ENCODE assay signal across 9 mouse cellular contexts in genomic region chr4:117890750-117891149, GRCm38 (mm10). TPM values are rescaled to one million over a fixed set of nuclear protein-coding genes. Genes with fewer than 3 reads are reported as not detected.
A peak's percentile ranks its signal among the peaks of the same experiment; 100 is the strongest.
DNase-seq lines count a peak whose midpoint lies in the region; ATAC-seq and TF ChIP-seq lines count a peak whose summit lies in the region.
"Had no signal": no experiment of that assay in that cellular context is flagged by ENCODE, and none has a peak within 500 bp of the region (broad histone marks: within the 10 kb centered on the region; RNA-seq: fewer than 3 reads in every experiment).

No protein-coding gene starts in this region.

- no peaks in the 10 kb centered on the region for H3K9me3 ChIP-seq in erythroblast, embryonic 14.5 days (ENCODE audit: control insufficient read depth, low read length)
- no peaks in the 10 kb centered on the region for H3K9me3 ChIP-seq in liver, embryonic 13.5 days (replicated peaks)
- H3K9me3 ChIP-seq in stomach, postnatal 0 days (ENCODE audit: control insufficient read depth, low read length): no peaks in the 10 kb centered on the region

- ATAC-seq in erythroblast, adult 5-6 weeks (replicated peaks; ENCODE audit: low FRiP score, poor library complexity, severe bottlenecking): no peak
- ATAC-seq in liver, embryonic 13.5 days (ENCODE audit: low read depth): no peak
- ATAC-seq in stomach, postnatal 0 days (ENCODE audit: low FRiP score, low TSS enrichment): no peak

- no peak for TF ChIP-seq CTCF in thymus, adult 2 months (IDR thresholded peaks at IDR 0.05; ENCODE audit: borderline replicate concordance, control insufficient read depth, extremely low read depth, insufficient read depth, low read length, poor library complexity)
- TF ChIP-seq CTCF in stomach, postnatal 0 days (IDR thresholded peaks at IDR 0.05; ENCODE audit: low read depth): no peak

- H3K9ac ChIP-seq in liver, embryonic 13.5 days: peak overlapping the region; percentile 70
- H3K9ac ChIP-seq in stomach, postnatal 0 days (ENCODE audit: low read length): no peak overlapping the region

- no peak for TF ChIP-seq POLR2A in thymus, adult 2 months (IDR thresholded peaks at IDR 0.05; ENCODE audit: control insufficient read depth, extremely low read depth, insufficient read depth, low read length, poor library complexity)

- H3K4me3 ChIP-seq in erythroblast, embryonic 14.5 days (replicated peaks): peak overlapping the region; percentile 65
- H3K4me3 ChIP-seq in thymus, adult 2 months (ENCODE audit: control insufficient read depth, insufficient read depth, low read length): 0 out of 2 replicates have a peak overlapping the region, but pooled peaks have one; percentile 85
- H3K4me3 ChIP-seq in liver, embryonic 13.5 days (replicated peaks): peak overlapping the region; percentile 85
- no peak overlapping the region for H3K4me3 ChIP-seq in stomach, postnatal 0 days (ENCODE audit: low read depth, low read length)

- peaks cover 50% of the 10 kb centered on the region for H3K4me1 ChIP-seq in erythroblast, embryonic 14.5 days (ENCODE audit: control insufficient read depth)
- H3K4me1 ChIP-seq in thymus, adult 2 months (replicated peaks; ENCODE audit: control insufficient read depth, insufficient read depth, low read length): peaks cover 20% of the 10 kb centered on the region
- H3K4me1 ChIP-seq in liver, embryonic 13.5 days (replicated peaks): peaks cover 33% of the 10 kb centered on the region
- peaks cover 2% of the 10 kb centered on the region; the same call in 1 of the 2 replicates for H3K4me1 ChIP-seq in stomach, postnatal 0 days (replicated peaks; ENCODE audit: control insufficient read depth, insufficient read depth)

- no peak for DNase-seq in thymus, adult 2 months
- DNase-seq in thymus, postnatal 25 days: no peak
- no peak for DNase-seq in liver, embryonic 13.5 days
- no peak for DNase-seq in stomach, postnatal 0 days (ENCODE audit: low spot score)
- DNase-seq in cerebellum, adult 11-12 months: no peak
- no peak for DNase-seq in adrenal gland, adult 18-20 months (ENCODE audit: low spot score in 2 of 2)
- DNase-seq: adrenal gland, adult 2 months had no signal

- WGBS in thymus, adult 2 months: 94% methylated on average over 8 of the region's 8 CpGs
- 83% methylated on average over 8 of the region's 8 CpGs for WGBS in liver, embryonic 13.5 days (ENCODE audit: insufficient replicate concordance)
- WGBS in stomach, postnatal 0 days: 89% methylated on average over 8 of the region's 8 CpGs

- peak overlapping the region; percentile 77 for H3K4me2 ChIP-seq in liver, embryonic 13.5 days
- H3K4me2 ChIP-seq in stomach, postnatal 0 days (replicated peaks; ENCODE audit: low read depth): peak overlapping the region; percentile 96; the same call in 1 of the 2 replicates

- no peaks in the 10 kb centered on the region for H3K27me3 ChIP-seq in erythroblast, embryonic 14.5 days (ENCODE audit: control insufficient read depth)
- H3K27me3 ChIP-seq in thymus, adult 2 months (ENCODE audit: control insufficient read depth, insufficient read depth, low read length): no peaks in the 10 kb centered on the region
- no peaks in the 10 kb centered on the region for H3K27me3 ChIP-seq in liver, embryonic 13.5 days
- no peaks in the 10 kb centered on the region for H3K27me3 ChIP-seq in stomach, postnatal 0 days (ENCODE audit: control insufficient read depth, insufficient read depth, low read length)

- no peak overlapping the region for H3K27ac ChIP-seq in thymus, adult 2 months (ENCODE audit: control insufficient read depth, insufficient read depth, low read length)
- 0 out of 2 replicates have a peak overlapping the region, but pooled peaks have one; percentile 25 for H3K27ac ChIP-seq in liver, embryonic 13.5 days
- H3K27ac ChIP-seq in stomach, postnatal 0 days (replicated peaks): no peak overlapping the region

- H3K36me3 ChIP-seq in erythroblast, embryonic 14.5 days (ENCODE audit: control insufficient read depth): peaks cover 54% of the 10 kb centered on the region
- H3K36me3 ChIP-seq in thymus, adult 2 months (ENCODE audit: control insufficient read depth, insufficient read depth, low read length): no peaks in the 10 kb centered on the region
- peaks cover 43% of the 10 kb centered on the region for H3K36me3 ChIP-seq in liver, embryonic 13.5 days
- H3K36me3 ChIP-seq in stomach, postnatal 0 days (ENCODE audit: control insufficient read depth, insufficient read depth, low read length): peaks cover 2% of the 10 kb centered on the region; the same call in 1 of the 2 replicates

- no peak for TF ChIP-seq EP300 in stomach, postnatal 0 days (optimal IDR thresholded peaks at IDR 0.05)

RNA-seq across cellular contexts. Expression of gene Dph2, which starts 1.1 kb away (rescaled TPM):
- 0.31 and 0.65 TPM in 2 replicates for polyA plus RNA-seq in erythroblast, embryonic 14.5 days (2012)
- 0.96 and 2.9 TPM in 2 replicates for total RNA-seq in erythroblast, adult 5-6 weeks (2015; ENCODE audit: low replicate concordance)
- 0.51 and 1.5 TPM in 2 replicates for total RNA-seq in erythroblast, adult 5-6 weeks (2017; ENCODE audit: low replicate concordance)
- 38.8 and 45.8 TPM in 2 replicates for polyA plus RNA-seq in thymus, adult 2 months (2012; rRNA removed)
- polyA plus RNA-seq in liver, embryonic 13.5 days (2015; fragmentation: Nextera tagmentation; extraction: Ambion mirVana): 9.8 and 10.5 TPM in 2 replicates
- polyA plus RNA-seq in stomach, postnatal 0 days (2015; fragmentation: Nextera tagmentation; extraction: Ambion mirVana): 8.1 and 8.6 TPM in 2 replicates
- total RNA-seq in adrenal gland, adult 18-20 months (2021): 10 to 100 TPM; 11.7 to 13.3 TPM

RNA-seq across cellular contexts. Expression of gene Atp6v0b, which starts 3.6 kb away (rescaled TPM):
- polyA plus RNA-seq in erythroblast, embryonic 14.5 days (2012): 37.5 and 76.2 TPM in 2 replicates
- 214 and 246 TPM in 2 replicates for total RNA-seq in erythroblast, adult 5-6 weeks (2015; ENCODE audit: low replicate concordance)
- total RNA-seq in erythroblast, adult 5-6 weeks (2017; ENCODE audit: low replicate concordance): 60.4 and 72.2 TPM in 2 replicates
- polyA plus RNA-seq in thymus, adult 2 months (2012; rRNA removed): 372 and 526 TPM in 2 replicates
- 158 and 159 TPM in 2 replicates for polyA plus RNA-seq in liver, embryonic 13.5 days (2015; fragmentation: Nextera tagmentation; extraction: Ambion mirVana)
- 242 and 249 TPM in 2 replicates for polyA plus RNA-seq in stomach, postnatal 0 days (2015; fragmentation: Nextera tagmentation; extraction: Ambion mirVana)
- 100 to 1,000 TPM; 222 to 245 TPM for total RNA-seq in adrenal gland, adult 18-20 months (2021)

RNA-seq across cellular contexts. Expression of gene B4galt2, which starts 7.5 kb away (rescaled TPM):
- 0.23 and 0.25 TPM in 2 replicates for polyA plus RNA-seq in erythroblast, embryonic 14.5 days (2012)
- total RNA-seq in erythroblast, adult 5-6 weeks (2015; ENCODE audit: low replicate concordance): 0.19 TPM in 1 of 2 replicates, not detected in the other
- 0.14 TPM in 1 of 2 replicates, not detected in the other for total RNA-seq in erythroblast, adult 5-6 weeks (2017; ENCODE audit: low replicate concordance)
- polyA plus RNA-seq in thymus, adult 2 months (2012; rRNA removed): 3.7 and 4.4 TPM in 2 replicates
- 1.8 and 1.9 TPM in 2 replicates for polyA plus RNA-seq in liver, embryonic 13.5 days (2015; fragmentation: Nextera tagmentation; extraction: Ambion mirVana)
- polyA plus RNA-seq in stomach, postnatal 0 days (2015; fragmentation: Nextera tagmentation; extraction: Ambion mirVana): 11.9 and 12.1 TPM in 2 replicates
- total RNA-seq in adrenal gland, adult 18-20 months (2021): 10 to 100 TPM in 1 of 2 experiments, 1 to 10 TPM in 1; 9.9 to 12.9 TPM

RNA-seq across cellular contexts. Expression of gene Ccdc24, which starts 18.4 kb away (rescaled TPM):
- 0.06 and 0.07 TPM in 2 replicates for polyA plus RNA-seq in erythroblast, embryonic 14.5 days (2012)
- total RNA-seq in erythroblast, adult 5-6 weeks (2015; ENCODE audit: low replicate concordance): not detected in 2 replicates
- total RNA-seq in erythroblast, adult 5-6 weeks (2017; ENCODE audit: low replicate concordance): 0.43 and 5.3 TPM in 2 replicates
- 0.51 and 0.81 TPM in 2 replicates for polyA plus RNA-seq in thymus, adult 2 months (2012; rRNA removed)
- polyA plus RNA-seq in liver, embryonic 13.5 days (2015; fragmentation: Nextera tagmentation; extraction: Ambion mirVana): 1.0 and 1.1 TPM in 2 replicates
- polyA plus RNA-seq in stomach, postnatal 0 days (2015; fragmentation: Nextera tagmentation; extraction: Ambion mirVana): 0.33 and 0.41 TPM in 2 replicates
- total RNA-seq in adrenal gland, adult 18-20 months (2021): under 1 TPM; 0.70 to 0.99 TPM

RNA-seq across cellular contexts. Expression of gene Ipo13, which starts 24.0 kb away (rescaled TPM):
- 3.5 and 3.8 TPM in 2 replicates for polyA plus RNA-seq in erythroblast, embryonic 14.5 days (2012)
- 8.5 and 14.2 TPM in 2 replicates for total RNA-seq in erythroblast, adult 5-6 weeks (2015; ENCODE audit: low replicate concordance)
- 3.2 and 4.0 TPM in 2 replicates for total RNA-seq in erythroblast, adult 5-6 weeks (2017; ENCODE audit: low replicate concordance)
- polyA plus RNA-seq in thymus, adult 2 months (2012; rRNA removed): 87.7 and 96.0 TPM in 2 replicates
- polyA plus RNA-seq in liver, embryonic 13.5 days (2015; fragmentation: Nextera tagmentation; extraction: Ambion mirVana): 22.5 and 25.9 TPM in 2 replicates
- polyA plus RNA-seq in stomach, postnatal 0 days (2015; fragmentation: Nextera tagmentation; extraction: Ambion mirVana): 21.5 and 24.6 TPM in 2 replicates
- total RNA-seq in adrenal gland, adult 18-20 months (2021): 10 to 100 TPM; 51.6 to 56.3 TPM
